Mouse (Mus musculus): ENCODE measurements around the gene Serinc5.
A peak's percentile ranks its signal among the peaks of the same experiment; 100 is the strongest.

The Serinc5 gene

DNA sequence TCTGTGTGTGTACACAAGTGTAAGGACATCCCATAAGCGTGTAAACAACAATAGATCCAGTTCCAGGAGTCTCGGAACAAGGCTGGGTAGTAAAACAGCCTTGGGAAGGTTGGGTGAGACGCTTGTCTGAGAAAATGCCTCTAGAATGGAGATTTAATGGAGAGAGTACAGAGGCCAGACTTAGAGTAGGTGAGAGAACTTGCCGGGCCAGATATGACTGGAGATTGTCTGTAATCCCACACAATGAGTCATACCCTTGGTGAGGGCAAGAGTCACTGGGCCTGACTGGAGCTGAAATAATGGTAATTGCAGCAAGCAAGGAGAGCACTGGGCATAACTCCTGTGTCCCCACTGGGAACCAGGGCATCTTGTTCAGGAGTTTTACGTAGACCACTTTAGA lies 2.2 kb downstream of the Serinc5 start:
- no peak for DNase-seq (ENCODE audit: low read depth, low spot score)

DNA sequence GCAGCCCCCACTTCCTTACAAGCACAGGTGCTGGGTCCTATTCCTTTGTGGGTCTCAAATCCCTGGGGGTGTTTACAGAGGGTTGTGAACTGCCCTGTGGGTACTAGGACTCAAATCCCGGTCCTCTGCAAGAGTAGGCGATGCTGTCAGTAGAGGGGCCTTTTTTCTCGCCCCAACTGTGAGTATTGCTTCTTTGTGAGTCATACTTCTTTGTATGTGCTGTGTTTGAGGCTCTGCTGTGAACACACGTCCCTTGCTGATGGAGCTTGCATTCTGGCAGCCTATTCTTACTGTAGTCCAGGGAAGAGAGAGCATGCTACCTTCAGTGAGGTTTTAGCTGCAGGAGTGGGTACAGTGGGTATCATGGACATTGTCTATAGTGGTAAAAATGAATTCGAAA lies 4.3 kb downstream of the Serinc5 start:
- DNase-seq (ENCODE audit: low read depth, low spot score) = no peak

GRCm38 (mm10) chr13:92616459-92616858 lies 5.6 kb downstream of the Serinc5 start:
- no peak for DNase-seq (ENCODE audit: low read depth, low spot score)

GRCm38 (mm10) chr13:92626196-92626595 lies 15.3 kb downstream of the Serinc5 start:
- no peak for DNase-seq (ENCODE audit: low read depth, low spot score)

- DNase-seq (ENCODE audit: low read depth, low spot score) = no peak
These were observed 15.8 kb downstream of the Serinc5 start for GRCm38 (mm10) chr13:92626725-92627124.

DNA sequence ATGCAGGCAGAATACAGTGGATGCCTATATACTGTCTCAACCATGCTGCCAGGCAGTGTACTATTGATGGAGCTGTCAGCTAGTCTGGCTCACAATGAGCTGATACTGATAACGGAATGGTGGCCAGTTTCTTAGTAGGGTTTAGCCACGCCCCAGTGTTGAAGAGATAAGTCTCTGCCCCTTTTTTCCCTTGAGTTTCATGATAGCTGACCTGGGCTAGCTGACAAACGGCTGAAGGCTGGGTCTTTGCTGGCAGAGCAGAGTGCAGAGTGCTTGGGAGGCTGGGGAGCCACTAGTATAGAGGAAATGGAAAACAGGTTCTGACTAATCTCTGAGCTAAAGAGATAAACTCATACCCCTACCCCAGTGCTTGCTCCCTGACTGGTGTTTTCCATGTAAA lies 18.6 kb downstream of the Serinc5 start:
- no peak for DNase-seq (ENCODE audit: low read depth, low spot score)

GRCm38 (mm10) chr13:92631450-92631849 lies 20.6 kb downstream of the Serinc5 start:
- no peak for DNase-seq (ENCODE audit: low read depth, low spot score)

GRCm38 (mm10) chr13:92632550-92632949 lies 21.7 kb downstream of the Serinc5 start:
- no peak for DNase-seq (ENCODE audit: low read depth, low spot score)

DNA sequence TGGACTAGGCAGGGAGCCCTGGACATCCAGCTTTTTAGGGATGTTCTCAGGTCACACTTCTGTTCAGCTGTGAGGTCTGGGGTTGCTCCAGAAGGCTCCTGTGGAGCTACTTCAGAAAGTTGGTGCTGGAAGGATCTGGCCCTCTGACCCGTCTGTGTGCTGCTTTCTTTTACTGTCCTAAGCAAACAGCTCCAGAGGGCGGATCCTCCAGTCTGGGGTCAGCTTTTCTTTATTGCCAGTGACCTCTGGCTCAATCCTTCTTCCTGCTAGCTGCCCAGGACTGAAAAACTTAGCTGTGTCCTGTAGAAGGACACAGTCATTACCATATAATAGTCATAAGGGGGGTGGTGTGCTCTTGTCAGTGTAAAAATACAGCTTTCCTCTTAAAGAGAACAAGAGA lies 24.1 kb downstream of the Serinc5 start:
- DNase-seq (ENCODE audit: low read depth, low spot score) = no peak

GRCm38 (mm10) chr13:92636226-92636909 lies 25.5 kb downstream of the Serinc5 start:
- no peak for DNase-seq (ENCODE audit: low read depth, low spot score)

DNA sequence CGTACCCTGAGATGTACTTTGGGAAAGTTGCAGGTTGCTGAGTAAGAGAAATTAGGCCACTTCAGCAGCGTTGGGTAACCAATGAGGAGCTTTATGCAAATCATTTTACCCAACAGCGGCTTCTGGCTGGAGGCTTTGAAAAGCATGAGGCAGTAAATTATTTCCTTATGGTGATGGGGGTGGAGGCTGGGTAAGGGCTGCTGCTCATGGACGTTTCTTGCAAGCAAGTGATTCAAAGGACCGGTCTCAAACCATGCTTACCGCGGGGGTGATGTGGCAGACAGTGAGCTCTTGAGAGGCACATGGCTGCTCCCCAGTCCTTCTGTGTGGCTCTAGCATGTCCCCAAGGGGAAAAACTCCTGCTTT lies 26.0 kb downstream of the Serinc5 start:
- peak; percentile 80 for DNase-seq (ENCODE audit: low read depth, low spot score)

DNA sequence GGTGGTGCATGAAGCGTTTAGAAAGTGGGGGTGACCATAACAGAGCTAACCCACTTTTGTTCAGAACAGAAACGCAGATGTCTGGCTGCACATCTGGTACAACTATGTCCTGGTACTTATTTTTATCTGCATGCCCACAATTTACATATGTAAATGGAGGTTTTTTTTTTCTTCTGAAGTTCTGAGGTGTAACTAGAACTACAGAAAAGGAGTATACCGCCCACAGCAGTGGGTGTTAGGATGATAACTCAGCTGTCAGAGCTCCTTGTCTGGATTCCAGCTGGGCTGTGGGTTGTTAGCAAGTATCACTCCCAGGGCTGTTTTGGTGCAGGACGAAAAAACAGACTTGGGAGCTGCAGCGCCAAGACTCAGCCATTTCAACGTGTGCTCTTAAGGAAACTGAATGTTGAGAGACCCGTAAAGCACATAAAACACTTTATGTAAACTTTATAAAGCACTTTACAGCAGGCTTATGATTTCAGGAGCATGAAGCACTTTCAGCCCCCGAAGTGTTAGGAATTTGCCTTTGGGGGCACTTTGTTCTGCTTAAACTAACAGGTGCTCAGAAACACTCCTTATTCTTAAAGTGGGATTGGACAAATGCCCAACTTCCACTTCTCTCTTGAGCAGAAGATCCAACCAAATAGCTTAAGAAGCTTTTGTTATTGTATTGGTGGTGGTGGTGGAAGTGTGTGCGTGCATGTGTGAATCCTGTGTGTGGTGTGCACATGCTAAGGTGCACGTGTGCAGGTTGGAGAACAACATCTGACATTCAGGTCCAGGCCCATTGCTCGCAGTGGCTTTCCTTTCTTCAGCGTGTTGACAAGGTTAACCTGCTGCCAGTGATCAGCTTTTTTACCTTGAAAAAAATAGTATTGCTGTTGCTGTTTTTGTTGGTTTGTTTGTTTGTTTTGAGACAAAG lies 28.5 kb downstream of the Serinc5 start:
- DNase-seq (ENCODE audit: low read depth, low spot score) = peak; percentile 24

- no peak for DNase-seq (ENCODE audit: low read depth, low spot score)
These were observed 33.3 kb downstream of the Serinc5 start for GRCm38 (mm10) chr13:92644199-92644598.

DNA sequence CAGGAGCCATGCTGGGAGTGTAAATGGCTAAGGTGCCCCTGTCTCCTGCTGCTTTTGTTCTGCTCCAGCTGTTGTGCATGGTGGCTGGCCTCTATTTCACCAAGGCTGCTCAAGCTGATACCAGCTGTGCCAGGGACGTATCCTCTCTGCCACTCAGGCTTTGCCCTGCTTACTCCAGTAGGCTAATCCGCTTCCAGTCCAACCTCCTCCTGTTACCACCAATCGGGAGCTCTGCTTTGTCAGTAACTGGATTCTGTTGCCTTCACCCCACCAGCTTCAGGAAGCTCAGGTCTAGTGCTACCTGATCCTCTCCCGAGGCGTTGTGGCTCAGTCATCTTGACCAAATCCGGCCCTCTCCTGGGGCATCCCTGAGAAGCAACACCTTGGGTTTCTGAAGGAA lies 33.9 kb downstream of the Serinc5 start:
- DNase-seq (ENCODE audit: low read depth, low spot score) = no peak

GRCm38 (mm10) chr13:92647695-92648094 lies 36.8 kb downstream of the Serinc5 start:
- DNase-seq (ENCODE audit: low read depth, low spot score) = no peak

DNA sequence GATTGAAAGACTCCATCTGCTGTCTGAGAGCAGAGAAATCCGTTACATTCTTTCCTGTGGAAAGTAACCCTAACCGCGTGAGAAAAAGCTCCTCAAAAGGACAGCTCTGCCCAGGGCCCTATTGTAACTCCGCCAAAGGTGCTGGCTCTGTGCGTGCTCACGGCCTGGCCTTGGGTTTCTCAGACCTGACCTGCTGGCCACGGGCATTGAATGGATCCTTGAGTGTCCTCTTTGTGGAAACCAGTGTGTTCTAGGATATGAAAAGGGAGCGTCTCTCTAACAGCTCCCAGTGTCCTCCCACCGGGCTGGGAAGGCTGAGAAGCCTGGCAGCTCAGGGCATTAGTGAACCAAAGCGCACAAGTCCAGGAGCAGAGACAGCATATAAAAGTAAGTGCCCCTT lies 38.2 kb downstream of the Serinc5 start:
- DNase-seq (ENCODE audit: low read depth, low spot score) = no peak

- no peak for DNase-seq (ENCODE audit: low read depth, low spot score)
These were observed 40.1 kb downstream of the Serinc5 start for GRCm38 (mm10) chr13:92650956-92651355.

- no peak for DNase-seq (ENCODE audit: low read depth, low spot score)
These were observed 41.6 kb downstream of the Serinc5 start for GRCm38 (mm10) chr13:92652498-92652897.

DNA sequence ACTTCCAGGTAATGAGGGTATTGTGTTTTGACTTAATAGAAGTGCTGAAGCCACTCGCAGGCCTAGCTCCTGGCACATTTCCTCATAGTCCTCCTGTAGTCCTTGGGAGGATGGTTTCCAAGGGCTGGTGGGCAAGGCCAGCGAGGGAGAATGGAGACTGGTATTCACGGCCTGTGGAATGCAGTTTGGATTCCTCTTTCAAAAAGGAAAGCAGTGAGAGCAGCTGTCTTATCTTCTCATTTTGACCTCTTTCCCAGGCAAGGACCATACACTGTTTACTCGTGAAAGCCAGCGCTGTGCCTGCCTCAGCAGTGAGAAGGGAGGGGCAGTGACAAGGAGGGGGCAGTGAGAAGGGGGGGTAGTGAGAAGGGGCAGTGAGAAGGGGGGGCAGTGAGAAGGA lies 42.4 kb downstream of the Serinc5 start:
- DNase-seq (ENCODE audit: low read depth, low spot score) = no peak

DNA sequence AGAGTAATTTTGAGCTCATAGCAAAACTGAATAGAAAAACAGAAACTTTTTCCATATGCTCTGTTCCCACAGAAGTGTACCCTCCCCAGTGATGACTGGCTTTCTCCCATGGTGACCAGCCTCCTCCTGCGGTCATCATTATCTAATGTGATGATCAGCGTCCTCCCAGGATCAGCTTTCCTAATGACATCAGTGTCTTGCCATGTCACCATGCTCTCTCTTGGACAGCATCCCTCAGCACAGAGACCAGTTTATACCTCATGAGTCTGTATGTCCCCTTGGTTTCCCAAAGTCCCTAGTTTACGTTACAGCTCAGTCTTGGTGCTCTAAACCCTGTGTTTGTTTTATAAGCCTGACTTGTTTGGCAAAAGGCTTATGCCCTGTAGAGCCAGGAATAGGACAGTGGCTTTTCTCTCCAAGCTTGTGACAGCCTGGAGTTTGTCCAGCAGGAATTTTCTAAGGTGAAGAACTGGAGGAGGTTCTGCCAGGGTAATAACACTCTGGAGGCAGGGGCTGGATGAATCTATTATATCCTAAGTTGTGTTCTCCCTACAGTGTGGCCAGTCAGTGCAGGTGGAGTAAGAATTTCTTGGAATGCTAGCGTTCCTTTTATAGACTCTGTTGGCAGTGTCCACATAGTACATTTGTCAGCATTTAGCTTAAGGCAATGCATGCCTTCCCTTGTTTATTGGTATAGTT lies 46.1 kb downstream of the Serinc5 start:
- DNase-seq (ENCODE audit: low read depth, low spot score) = no peak

GRCm38 (mm10) chr13:92659611-92660010 lies 48.7 kb downstream of the Serinc5 start:
- DNase-seq (ENCODE audit: low read depth, low spot score) = no peak

- no peak for DNase-seq (ENCODE audit: low read depth, low spot score)
These were observed 51.8 kb downstream of the Serinc5 start for GRCm38 (mm10) chr13:92662555-92663286.

Measured in CD4-positive, CD25-positive, alpha-beta regulatory T cell, adult 2 months (primary cell).